Mouse (Mus musculus) cerebellum, adult 2 months (tissue): Measurements from ENCODE around the gene Lrrc61.

Experiments
- CTCF ChIP-seq: fragments of 200-500 bp; IDR thresholded peaks from 2 replicates; pipeline ENCODE4 v1.5.1; 2011; ENCODE audit warnings: low read depth, mild to moderate bottlenecking, control low read depth, low read length, moderate library complexity, borderline replicate concordance; ENCODE audit not compliant: insufficient read depth
- POLR2A ChIP-seq: fragments of 200-500 bp; IDR thresholded peaks from 2 replicates; pipeline ENCODE4 v1.6.1; 2011; ENCODE audit warnings: low read length, control low read depth, borderline replicate concordance; ENCODE audit not compliant: insufficient read depth

- no peak for TF ChIP-seq POLR2A
- no peak for TF ChIP-seq CTCF
Measured at GRCm38 (mm10) chr6:48545251-48545650, 9.3 kb upstream of the Lrrc61 start.
